Mouse (Mus musculus) MEL (cell line): ENCODE measurements around the gene Ccdc157. TPM values are rescaled to one million over a fixed set of nuclear protein-coding genes. Genes with fewer than 3 reads are reported as not detected.

ENCODE experiments used
- DNase-seq: peaks from one replicate; pipeline ENCODE4 v3.0.0; 2011; ENCODE audit warnings: low read depth, low spot score
- H3K27ac ChIP-seq: 2 replicates; pipeline ENCODE4 v1.5.1; 2012; ENCODE audit warnings: low read depth, mild to moderate bottlenecking, control low read depth, low read length, moderate library complexity; ENCODE audit not compliant: control insufficient read depth
- H3K27me3 ChIP-seq, 2 experiments: fragments of 150-350 bp in 1 of 2; sonication (generic) in 1 of 2; 2 replicates each; pipeline ENCODE4 v1.6.1; 2012; ENCODE audit warnings: low read length in 2 of 2, mild to moderate bottlenecking in 2 of 2, improper control_type of control experiment in 1 of 2, moderate library complexity in 1 of 2; ENCODE audit not compliant: insufficient read depth in 2 of 2, control insufficient read depth in 1 of 2
- H3K36me3 ChIP-seq, 2 experiments: 2 replicates each; pipeline ENCODE4 v1.6.1; 2012 to 2014; ENCODE audit warnings: low read length in 2 of 2, improper control_type of control experiment in 1 of 2, inconsistent platforms in 1 of 2, mild to moderate bottlenecking in 1 of 2; ENCODE audit not compliant: insufficient read depth in 2 of 2, control insufficient read depth in 1 of 2
- H3K4me1 ChIP-seq, 2 experiments: fragments of 150-350 bp in 1 of 2; sonication (generic) in 1 of 2; 2 replicates each; pipeline ENCODE4 v1.6.1; 2012; ENCODE audit warnings: low read length in 2 of 2, improper control_type of control experiment in 1 of 2, mild to moderate bottlenecking in 1 of 2; ENCODE audit not compliant: insufficient read depth in 2 of 2, control insufficient read depth in 1 of 2
- H3K4me3 ChIP-seq, 2 experiments: fragments of 150-350 bp in 1 of 2; sonication (generic) in 1 of 2; 2 replicates each; pipeline ENCODE4 v1.5.1; 2012; ENCODE audit warnings: low read depth in 2 of 2, low read length in 2 of 2, mild to moderate bottlenecking in 2 of 2, moderate library complexity in 2 of 2, control low read depth in 1 of 2, improper control_type of control experiment in 1 of 2; ENCODE audit not compliant: control insufficient read depth in 1 of 2, insufficient read depth in 1 of 2
- H3K79me2 ChIP-seq: 2 replicates; pipeline ENCODE4 v1.6.1; 2012; ENCODE audit warnings: mild to moderate bottlenecking, low read length, moderate library complexity; ENCODE audit not compliant: control insufficient read depth, poor library complexity, insufficient read depth
- H3K9ac ChIP-seq: 2 replicates; pipeline ENCODE4 v1.6.1; 2012; ENCODE audit warnings: low read depth, mild to moderate bottlenecking, control low read depth, low read length, moderate library complexity; ENCODE audit not compliant: control insufficient read depth, poor library complexity, severe bottlenecking
- H3K9me3 ChIP-seq: fragments of 150-350 bp; sonication (generic); replicated peaks from 2 replicates; pipeline ENCODE4 v1.6.1; 2012; ENCODE audit warnings: mild to moderate bottlenecking, low read length, improper control_type of control experiment, moderate library complexity; ENCODE audit not compliant: insufficient read depth
- BHLHE40 ChIP-seq: IDR thresholded peaks from 2 replicates; pipeline ENCODE4 v1.6.1; 2012; ENCODE audit warnings: low read depth, mild to moderate bottlenecking, inconsistent platforms, low read length, improper control_type of control experiment, borderline replicate concordance
- CHD1 ChIP-seq: IDR thresholded peaks from 2 replicates; pipeline ENCODE4 v1.6.1; 2012; ENCODE audit warnings: low read depth, mild to moderate bottlenecking, inconsistent platforms, low read length, improper control_type of control experiment
- CTCF ChIP-seq, 3 experiments: IDR thresholded peaks in 2 of 3; conservative IDR thresholded peaks in 1 of 3; 2 replicates each; pipeline ENCODE4 v1.5.1; 2011 to 2012; ENCODE audit warnings: low read length in 3 of 3, low read depth in 2 of 3, mild to moderate bottlenecking in 2 of 3, improper control_type of control experiment in 1 of 3, inconsistent platforms in 1 of 3, mixed read lengths in 1 of 3, moderate library complexity in 1 of 3; ENCODE audit not compliant: control insufficient read depth in 1 of 3, insufficient read depth in 1 of 3, poor library complexity in 1 of 3, severe bottlenecking in 1 of 3
- E2F4 ChIP-seq: IDR thresholded peaks from 2 replicates; pipeline ENCODE4 v1.6.1; 2011; ENCODE audit warnings: low read depth, low read length, improper control_type of control experiment, borderline replicate concordance
- ETS1 ChIP-seq: IDR thresholded peaks from 2 replicates; pipeline ENCODE4 v1.6.1; 2012; ENCODE audit warnings: low read depth, mild to moderate bottlenecking, inconsistent platforms, low read length, improper control_type of control experiment, moderate library complexity
- JUND ChIP-seq: IDR thresholded peaks from 2 replicates; pipeline ENCODE4 v1.6.1; 2011; ENCODE audit warnings: low read depth, mild to moderate bottlenecking, improper control_type of control experiment, low read length
- MAX ChIP-seq: IDR thresholded peaks from 2 replicates; pipeline ENCODE4 v1.6.1; 2011; ENCODE audit warnings: low read length, improper control_type of control experiment
- MXI1 ChIP-seq: IDR thresholded peaks from 2 replicates; pipeline ENCODE4 v1.6.1; 2011; ENCODE audit warnings: mild to moderate bottlenecking, low read depth, low read length, improper control_type of control experiment
- MYB ChIP-seq: IDR thresholded peaks from 2 replicates; pipeline ENCODE4 v1.6.1; 2011; ENCODE audit warnings: mild to moderate bottlenecking, low read depth, low read length, improper control_type of control experiment
- NELFE ChIP-seq: IDR thresholded peaks from 2 replicates; pipeline ENCODE4 v1.6.1; 2011; ENCODE audit warnings: low read depth, low read length, improper control_type of control experiment
- POLR2AphosphoS2 ChIP-seq: IDR thresholded peaks from 2 replicates; pipeline ENCODE4 v1.6.1; 2011; ENCODE audit warnings: low read length, improper control_type of control experiment
- TAL1 ChIP-seq: IDR thresholded peaks from 2 replicates; pipeline ENCODE4 v1.6.1; 2012; ENCODE audit warnings: mild to moderate bottlenecking, inconsistent platforms, low read length, moderate library complexity, mixed read lengths
- USF1 ChIP-seq: IDR thresholded peaks from 2 replicates; pipeline ENCODE4 v1.6.1; 2014; ENCODE audit warnings: low read depth, mild to moderate bottlenecking, inconsistent platforms, low read length, improper control_type of control experiment, moderate library complexity
- ZKSCAN1 ChIP-seq: IDR thresholded peaks from 2 replicates; pipeline ENCODE4 v1.6.1; 2012; ENCODE audit warnings: low read depth, mild to moderate bottlenecking, inconsistent platforms, low read length, improper control_type of control experiment, moderate library complexity
- ZMIZ1 ChIP-seq: IDR thresholded peaks from 2 replicates; pipeline ENCODE4 v1.6.1; 2012; ENCODE audit warnings: low read depth, mild to moderate bottlenecking, inconsistent platforms, low read length, improper control_type of control experiment, moderate library complexity
- polyA plus RNA-seq, 2 experiments: library from polyadenylated mRNA; stranded (reverse) in 1 of 2; unstranded in 1 of 2; fragments of >175 nt in 1 of 2; fragments of >200 nt in 1 of 2; gene quantifications; 2 replicates each; pipeline versions ENCODE4 v1.2.1 to v1.2.4; 2012; ENCODE audit warnings: low replicate concordance in 2 of 2, low read depth in 1 of 2; ENCODE audit not compliant: insufficient read length in 2 of 2, insufficient read depth in 1 of 2, missing spikeins in 1 of 2
- total RNA-seq: library from RNA; depleted of rRNA; stranded (reverse); fragments of 300-350 nt; gene quantifications from 2 replicates; pipeline ENCODE4 v1.2.3, GENCODE M21; 2012

Gene Ccdc157
- total and polyA plus RNA-seq, 3 experiments = 2.0 to 2.9 TPM; not detected in 1

- DNase-seq = peak; percentile 62
- Histone ChIP-seq H3K9ac (peak overlapping the region; percentile 93), H3K79me2 (peaks cover 46% of the 10 kb centered on the region), H3K27me3 (no peaks in the 10 kb centered on the region), H3K9me3 (no peaks in the 10 kb centered on the region), H3K4me1 (peaks cover 12 to 29% of the 10 kb centered on the region in 2 experiments), H3K27ac (peak overlapping the region; percentile 76), H3K4me3 (peak overlapping the region; percentile 84 to 96)
- no peak for TF ChIP-seq NELFE
- no peak for TF ChIP-seq E2F4
- no peak for TF ChIP-seq JUND
- TF ChIP-seq MXI1 = peak; percentile 47; the same call in 1 of the 2 replicates
- peak; percentile 82; the same call in 1 of the 2 replicates for TF ChIP-seq CHD1
- no peak for TF ChIP-seq CTCF (IDR thresholded peaks at IDR 0.05 in 2 of 3, conservative IDR thresholded peaks at IDR 0.05 in 1 of 3; ENCODE audit: control insufficient read depth in 1 of 3, insufficient read depth in 1 of 3, low read depth in 2 of 3, low read length in 3 of 3, poor library complexity in 1 of 3, severe bottlenecking in 1 of 3)
- no peak for TF ChIP-seq USF1
- no peak for TF ChIP-seq MAX
- TF ChIP-seq POLR2AphosphoS2 = no peak
- no peak for TF ChIP-seq ZKSCAN1
- no peak for TF ChIP-seq ETS1
- TF ChIP-seq ZMIZ1 = no peak
- peak; percentile 53 for TF ChIP-seq TAL1
- no peak for TF ChIP-seq BHLHE40
- TF ChIP-seq, all 39 proteins: peak for 3
- peaks cover 35 to 39% of the 10 kb centered on the region in 2 experiments for H3K36me3 ChIP-seq
Measured at GRCm38 (mm10) chr11:4160758-4161480, 826 bp upstream of the Ccdc157 start.

DNA sequence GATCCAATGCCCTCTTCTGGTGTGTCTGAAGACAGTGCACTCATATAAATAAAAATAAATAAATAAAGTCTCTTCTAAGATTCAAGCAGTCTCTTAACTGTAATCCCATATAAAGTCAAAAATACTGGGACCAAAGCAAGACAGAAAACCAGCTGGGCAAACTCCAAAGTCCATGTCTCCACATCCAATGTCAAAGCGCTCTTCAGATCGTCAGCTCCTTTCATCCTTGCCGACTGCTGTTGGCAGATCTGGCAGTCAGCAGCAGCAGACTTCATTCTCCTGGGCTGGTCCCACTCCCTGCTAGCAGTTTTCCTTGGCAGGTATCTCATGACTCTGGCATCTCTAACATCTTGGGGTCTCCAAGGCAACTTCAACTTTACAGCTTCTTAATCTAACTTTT, 1.4 kb downstream of the Ccdc157 start:
- H3K27ac ChIP-seq = no peak overlapping the region
- H3K4me1 ChIP-seq = peaks cover 20 to 29% of the 10 kb centered on the region in 2 experiments
- no peaks in the 10 kb centered on the region for H3K9me3 ChIP-seq
- H3K27me3 ChIP-seq = no peaks in the 10 kb centered on the region
- H3K36me3 ChIP-seq = peaks cover 20 to 41% of the 10 kb centered on the region in 2 experiments
- H3K79me2 ChIP-seq = peaks cover 32% of the 10 kb centered on the region
- DNase-seq = no peak
- TF ChIP-seq MYB (no peak), NELFE (no peak)
- no peak overlapping the region for H3K9ac ChIP-seq
- H3K4me3 ChIP-seq = no peak overlapping the region
